Mouse (Mus musculus) urinary bladder, postnatal 36 days (tissue): ENCODE data around the gene Slc25a5.
"Not testable (repeated sequence)": the region's sequence is repeated elsewhere in the genome, so short reads cannot be mapped to it uniquely, and the experiment has no call there.

Source experiments
- DNase-seq, 2 experiments: peaks; one replicate each; pipeline ENCODE4 v3.0.0; 2022; ENCODE audit warnings: low spot score in 2 of 2, mixed read lengths in 1 of 2

The Slc25a5 gene

GRCm38 (mm10) chrX:36795424-36796162 lies at the start of gene Slc25a5:
Slc25a5 (plus strand) TSS chrX:36795651.
- peak; percentile 64 to 84 for DNase-seq

GRCm38 (mm10) chrX:36746789-36747188 lies 48.7 kb upstream of the Slc25a5 start:
- DNase-seq: no peak

GRCm38 (mm10) chrX:36748573-36748972 lies 46.9 kb upstream of the Slc25a5 start:
- no peak for DNase-seq

- no peak for DNase-seq
Observed at GRCm38 (mm10) chrX:36749281-36749785, 46.1 kb upstream of the Slc25a5 start.

GRCm38 (mm10) chrX:36750591-36750990 lies 44.9 kb upstream of the Slc25a5 start:
- no peak for DNase-seq

GRCm38 (mm10) chrX:36752586-36752985 lies 42.9 kb upstream of the Slc25a5 start:
- DNase-seq: no peak

- DNase-seq: no peak
Observed at GRCm38 (mm10) chrX:36757796-36758472, 37.5 kb upstream of the Slc25a5 start.

GRCm38 (mm10) chrX:36758566-36758965 lies 36.9 kb upstream of the Slc25a5 start:
- DNase-seq: peak in 1 of 2 experiments; percentile 2

- DNase-seq: peak; percentile 8 to 14
Observed at GRCm38 (mm10) chrX:36760946-36761635, 34.4 kb upstream of the Slc25a5 start.

GRCm38 (mm10) chrX:36762289-36762688 lies 33.2 kb upstream of the Slc25a5 start:
- DNase-seq: no peak

GRCm38 (mm10) chrX:36762894-36763293 lies 32.6 kb upstream of the Slc25a5 start:
- DNase-seq: no peak

- no peak for DNase-seq
Observed at GRCm38 (mm10) chrX:36763298-36763933, 32.0 kb upstream of the Slc25a5 start.

- DNase-seq: no peak
Observed at GRCm38 (mm10) chrX:36763934-36764317, 31.5 kb upstream of the Slc25a5 start.

GRCm38 (mm10) chrX:36767386-36767785 lies 28.1 kb upstream of the Slc25a5 start:
- DNase-seq: no peak

GRCm38 (mm10) chrX:36772591-36772990 lies 22.9 kb upstream of the Slc25a5 start:
- no peak for DNase-seq

- no peak for DNase-seq
Observed at GRCm38 (mm10) chrX:36775520-36775919, 19.9 kb upstream of the Slc25a5 start.

GRCm38 (mm10) chrX:36777694-36778093 lies 17.8 kb upstream of the Slc25a5 start:
- DNase-seq: no peak

GRCm38 (mm10) chrX:36789360-36789759 lies 6.1 kb upstream of the Slc25a5 start:
- DNase-seq: no peak

- DNase-seq: no peak
Observed at GRCm38 (mm10) chrX:36794571-36794970, 880 bp upstream of the Slc25a5 start.

GRCm38 (mm10) chrX:36796163-36796581 lies 721 bp downstream of the Slc25a5 start:
- DNase-seq: peak; percentile 67 to 78

GRCm38 (mm10) chrX:36796734-36797133 lies 1.3 kb downstream of the Slc25a5 start:
- DNase-seq: not testable (repeated sequence)
